Mouse (Mus musculus): Measurements from ENCODE around the gene Fam83e.

Gene Fam83e

GRCm38 (mm10) chr7:45701607-45702006 is 19.4 kb upstream of the Fam83e start:
- peak; percentile 45 to 62 for DNase-seq (ENCODE audit: inconsistent age in 2 of 2, low spot score in 1 of 2)

- DNase-seq (ENCODE audit: inconsistent age in 2 of 2, low spot score in 1 of 2), result peak in 1 of 2 experiments; percentile 55
Observed at GRCm38 (mm10) chr7:45702316-45702715, 18.7 kb upstream of the Fam83e start.

- DNase-seq (ENCODE audit: inconsistent age in 2 of 2, low spot score in 1 of 2), result peak; percentile 43 to 64
Observed at GRCm38 (mm10) chr7:45702809-45703520, 18.0 kb upstream of the Fam83e start.

GRCm38 (mm10) chr7:45703521-45704033 is 17.4 kb upstream of the Fam83e start:
- peak in 1 of 2 experiments; percentile 72 for DNase-seq (ENCODE audit: inconsistent age in 2 of 2, low spot score in 1 of 2)

GRCm38 (mm10) chr7:45704046-45704559 is 16.9 kb upstream of the Fam83e start:
- peak; percentile 83 to 96 for DNase-seq (ENCODE audit: inconsistent age in 2 of 2, low spot score in 1 of 2)

- DNase-seq (ENCODE audit: inconsistent age in 2 of 2, low spot score in 1 of 2), result peak; percentile 100
Observed at GRCm38 (mm10) chr7:45704730-45705442, 16.1 kb upstream of the Fam83e start, which contains the start of gene Dbp. Gene Dbp, plus strand, starts transcription at chr7:45705088.

- no peak for DNase-seq (ENCODE audit: inconsistent age in 2 of 2, low spot score in 1 of 2)
Observed at GRCm38 (mm10) chr7:45705443-45705864, 15.6 kb upstream of the Fam83e start.

GRCm38 (mm10) chr7:45705873-45706281 is 15.1 kb upstream of the Fam83e start:
- DNase-seq (ENCODE audit: inconsistent age in 2 of 2, low spot score in 1 of 2), result peak; percentile 95 to 98

- peak; percentile 94 to 97 for DNase-seq (ENCODE audit: inconsistent age in 2 of 2, low spot score in 1 of 2)
Observed at GRCm38 (mm10) chr7:45706721-45707241, 14.2 kb upstream of the Fam83e start.

GRCm38 (mm10) chr7:45707375-45707967 is 13.5 kb upstream of the Fam83e start:
- peak; percentile 99 to 100 for DNase-seq (ENCODE audit: inconsistent age in 2 of 2, low spot score in 1 of 2)

GRCm38 (mm10) chr7:45708221-45708761 is 12.7 kb upstream of the Fam83e start:
- peak in 1 of 2 experiments; percentile 83 for DNase-seq (ENCODE audit: inconsistent age in 2 of 2, low spot score in 1 of 2)

GRCm38 (mm10) chr7:45709036-45709435 is 12.0 kb upstream of the Fam83e start:
- peak; percentile 47 to 77 for DNase-seq (ENCODE audit: inconsistent age in 2 of 2, low spot score in 1 of 2)

- peak; percentile 48 to 82 for DNase-seq (ENCODE audit: inconsistent age in 2 of 2, low spot score in 1 of 2)
Observed at GRCm38 (mm10) chr7:45709677-45710355, 11.2 kb upstream of the Fam83e start.

- DNase-seq (ENCODE audit: inconsistent age in 2 of 2, low spot score in 1 of 2), result peak; percentile 67 to 82
Observed at GRCm38 (mm10) chr7:45710477-45711191, 10.4 kb upstream of the Fam83e start.

- DNase-seq (ENCODE audit: inconsistent age in 2 of 2, low spot score in 1 of 2), result peak in 1 of 2 experiments; percentile 64
Observed at GRCm38 (mm10) chr7:45711316-45712021, 9.5 kb upstream of the Fam83e start.

GRCm38 (mm10) chr7:45712022-45712757 is 8.8 kb upstream of the Fam83e start:
- peak; percentile 89 to 95 for DNase-seq (ENCODE audit: inconsistent age in 2 of 2, low spot score in 1 of 2)

- peak; percentile 60 to 68 for DNase-seq (ENCODE audit: inconsistent age in 2 of 2, low spot score in 1 of 2)
Observed at GRCm38 (mm10) chr7:45713396-45713795, 7.6 kb upstream of the Fam83e start.

- peak; percentile 42 to 73 for DNase-seq (ENCODE audit: inconsistent age in 2 of 2, low spot score in 1 of 2)
Observed at GRCm38 (mm10) chr7:45713881-45714520, 7.0 kb upstream of the Fam83e start.
